Mouse (Mus musculus): ENCODE measurements around the gene Slc35e4.
"Not testable (repeated sequence)": the region's sequence is repeated elsewhere in the genome, so short reads cannot be mapped to it uniquely, and the experiment has no call there.

The Slc35e4 gene

GRCm38 (mm10) chr11:3914109-3914840, at the start of gene Slc35e4:
Gene Slc35e4, minus strand, starts transcription at chr11:3914664.
- DNase-seq: peak; percentile 89

- DNase-seq: peak; percentile 92
Measured at GRCm38 (mm10) chr11:3963610-3964415, 49.3 kb upstream of the Slc35e4 start, which contains the start of gene Pes1. Gene Pes1, plus strand, starts transcription at chr11:3963975.

DNA sequence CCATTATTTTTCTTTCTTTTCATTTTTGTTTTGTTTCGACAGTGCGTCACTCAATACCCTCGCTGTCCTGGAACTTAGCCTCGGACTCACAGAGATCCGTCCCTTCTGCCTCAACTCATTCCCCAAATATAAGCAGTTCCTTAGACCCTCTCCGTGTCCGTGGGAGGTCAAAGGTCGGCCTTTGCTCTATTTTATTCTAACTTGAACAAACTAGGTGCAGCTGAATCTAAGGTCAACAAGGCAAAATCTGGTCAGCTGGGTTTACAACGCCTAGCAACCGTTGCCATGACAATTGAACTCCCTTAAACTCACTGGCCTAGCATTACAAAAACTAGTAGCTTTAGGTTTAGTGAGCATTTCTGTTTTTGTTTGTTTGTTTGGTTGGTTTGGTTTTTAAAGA, 48.7 kb upstream of the Slc35e4 start:
- DNase-seq: no peak

- DNase-seq: no peak
Measured at GRCm38 (mm10) chr11:3961761-3962160, 47.3 kb upstream of the Slc35e4 start.

- DNase-seq: no peak
Measured at GRCm38 (mm10) chr11:3960901-3961300, 46.4 kb upstream of the Slc35e4 start.

GRCm38 (mm10) chr11:3955371-3955770, 40.9 kb upstream of the Slc35e4 start:
- DNase-seq: not testable (repeated sequence)

DNA sequence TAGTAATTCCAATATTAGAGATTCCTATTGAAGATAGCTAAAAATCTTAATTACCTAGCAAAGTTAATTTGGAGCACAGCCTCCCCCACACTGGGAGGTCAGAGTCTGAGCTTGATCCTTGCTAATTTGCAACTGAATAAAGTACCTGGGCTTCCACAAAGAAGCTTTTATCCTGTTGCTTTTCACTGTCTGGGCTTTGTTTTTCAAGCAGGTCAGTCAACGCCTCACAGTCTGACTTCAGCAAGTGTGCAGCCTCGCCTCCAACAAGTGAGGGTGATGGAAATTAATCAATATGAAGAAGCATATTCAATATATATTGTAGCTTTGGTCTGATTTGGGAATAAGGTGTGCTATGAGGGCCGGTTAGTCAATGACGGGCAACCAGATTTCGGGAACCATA, 40.4 kb upstream of the Slc35e4 start:
- DNase-seq: not testable (repeated sequence)

GRCm38 (mm10) chr11:3946386-3946785, 31.9 kb upstream of the Slc35e4 start:
- no peak for DNase-seq

- no peak for DNase-seq
Measured at GRCm38 (mm10) chr11:3941371-3941770, 26.9 kb upstream of the Slc35e4 start.

DNA sequence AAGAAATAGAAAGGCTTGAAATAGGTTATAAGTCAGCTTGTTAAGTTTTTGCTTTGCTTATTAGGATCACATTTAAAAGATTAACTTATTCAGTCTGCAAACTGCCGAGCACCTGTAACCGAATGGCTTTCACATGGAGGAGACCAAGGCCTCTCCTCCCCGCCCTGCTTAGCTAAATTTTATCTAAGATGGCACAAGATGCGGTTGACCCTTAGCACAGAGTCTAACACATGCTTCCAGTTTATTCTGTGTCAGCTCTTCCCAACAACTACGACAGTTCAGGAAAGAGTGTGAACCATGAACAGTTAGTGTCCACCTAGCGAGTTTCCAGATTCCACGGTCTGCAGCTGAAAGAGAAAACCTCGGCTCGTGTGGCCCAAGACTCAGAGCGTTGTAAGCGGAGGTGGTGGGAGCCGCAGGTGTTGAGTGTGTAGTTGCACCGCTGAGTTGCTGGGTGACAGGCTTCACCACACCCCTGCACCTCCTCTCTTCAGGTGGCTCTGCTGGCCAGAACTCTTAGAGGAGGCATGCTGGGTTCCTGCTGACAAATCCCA, 22.9 kb upstream of the Slc35e4 start:
- peak; percentile 73 for DNase-seq

GRCm38 (mm10) chr11:3936318-3936717, 21.9 kb upstream of the Slc35e4 start:
- no peak for DNase-seq

GRCm38 (mm10) chr11:3935135-3935534, 20.7 kb upstream of the Slc35e4 start:
- DNase-seq: peak; percentile 45

DNA sequence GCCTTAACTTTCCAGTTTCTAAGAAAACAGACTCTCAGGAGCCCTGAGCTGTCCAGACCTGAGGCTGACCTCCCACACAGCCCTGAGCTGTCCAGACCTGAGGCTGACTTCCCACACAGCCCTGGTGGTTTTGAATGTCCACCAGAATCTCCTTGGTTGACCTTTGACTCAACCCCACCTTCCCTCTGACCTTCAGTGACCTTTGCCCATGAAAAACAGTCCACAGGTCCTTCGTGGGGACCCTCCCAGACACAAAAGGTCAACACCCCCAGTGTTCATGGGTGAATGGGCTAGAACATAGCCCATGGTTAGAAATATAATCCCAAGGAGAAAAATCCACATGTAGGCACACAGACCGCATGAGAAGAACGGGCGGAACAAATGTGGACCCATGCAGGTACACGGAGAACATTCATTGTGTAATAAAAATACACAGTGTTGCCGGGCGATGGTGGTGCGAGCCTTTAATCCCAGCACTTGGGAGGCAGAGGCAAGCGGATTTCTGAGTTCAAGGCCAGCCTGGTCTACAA, 19.4 kb upstream of the Slc35e4 start:
- peak; percentile 40 for DNase-seq

GRCm38 (mm10) chr11:3931511-3932211, 17.2 kb upstream of the Slc35e4 start, which contains the start of gene Tcn2:
Gene Tcn2, minus strand, starts transcription at chr11:3932159.
- peak; percentile 95 for DNase-seq

GRCm38 (mm10) chr11:3930931-3931330, 16.5 kb upstream of the Slc35e4 start:
- DNase-seq: peak; percentile 24

DNA sequence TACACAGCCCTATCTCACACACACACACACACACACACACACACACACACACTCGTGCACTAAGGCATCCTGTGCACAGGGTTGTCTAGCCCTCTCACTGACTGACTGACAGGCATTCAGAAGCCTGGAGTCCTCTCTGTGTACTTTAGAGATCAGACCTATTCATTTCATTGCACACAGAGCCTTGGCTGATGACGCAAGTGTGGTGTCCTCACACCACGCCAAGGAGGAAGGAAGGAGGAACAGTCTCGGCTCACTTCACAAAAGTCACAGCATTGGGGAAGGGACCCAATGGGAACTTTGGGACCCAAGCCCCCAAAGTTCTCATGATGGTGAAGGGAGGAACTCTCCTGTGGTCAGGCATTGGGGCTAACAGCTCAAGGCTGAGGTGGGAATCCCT, 15.6 kb upstream of the Slc35e4 start:
- DNase-seq: peak; percentile 35

DNA sequence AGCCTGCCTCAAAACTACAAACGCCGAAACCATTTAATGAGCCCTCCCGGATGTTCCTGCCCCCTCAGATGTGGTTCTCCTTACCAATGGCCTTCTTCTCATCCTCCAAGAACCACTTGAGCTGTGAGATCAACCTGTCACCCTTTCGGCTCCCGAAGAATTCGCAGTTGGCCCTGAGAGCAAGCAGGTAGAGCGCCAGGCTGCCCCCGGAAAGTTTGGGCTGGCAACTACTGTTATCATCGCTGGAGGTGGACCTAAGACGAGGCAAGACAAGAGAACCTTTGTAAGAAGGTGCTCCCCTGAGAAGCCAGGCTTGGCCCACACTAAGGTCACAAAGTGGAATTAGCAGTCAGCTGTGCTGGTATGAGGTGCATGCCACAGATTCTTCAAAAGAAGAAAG, 11.5 kb upstream of the Slc35e4 start:
- DNase-seq: no peak

DNA sequence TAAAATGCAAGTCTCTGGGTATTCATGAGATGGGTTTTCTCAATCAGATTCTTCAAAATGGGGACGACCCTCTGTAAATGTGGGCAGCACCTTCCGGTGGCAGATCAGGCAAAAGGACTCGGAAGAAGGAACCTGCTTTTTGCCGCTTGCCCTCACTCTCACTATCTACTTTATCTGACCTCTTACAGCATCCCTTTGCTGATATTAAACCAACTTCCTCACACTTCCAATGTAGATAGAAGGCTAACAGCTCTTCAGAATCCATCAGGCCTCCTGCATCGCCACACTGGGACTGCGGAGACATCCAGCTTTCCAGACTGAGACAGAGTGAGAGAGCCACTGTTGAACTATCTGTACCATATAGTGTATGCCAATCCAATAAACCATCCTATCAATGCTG, 8.3 kb upstream of the Slc35e4 start:
- no peak for DNase-seq

DNA sequence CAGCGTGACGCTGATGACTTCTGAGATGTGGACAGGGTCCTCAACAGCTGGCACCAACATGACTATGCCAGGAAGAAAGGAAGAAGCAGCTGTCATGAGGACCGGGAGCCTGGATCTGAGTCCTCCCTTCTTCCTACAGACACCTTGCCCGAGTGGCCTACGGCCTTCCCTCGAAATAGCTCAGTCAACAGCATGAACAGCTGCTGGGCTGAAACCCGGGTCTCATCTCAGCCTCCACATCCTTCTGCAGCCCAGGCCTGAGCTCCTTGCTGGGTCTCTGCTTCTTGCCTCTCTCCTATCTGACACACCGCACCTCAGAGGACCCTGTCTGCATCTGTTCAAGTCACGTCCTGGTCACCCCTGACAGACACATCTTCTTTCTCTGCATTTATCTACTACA, 7.7 kb upstream of the Slc35e4 start:
- DNase-seq: no peak

- DNase-seq: peak; percentile 64
Measured at GRCm38 (mm10) chr11:3921281-3921850, 6.9 kb upstream of the Slc35e4 start.

GRCm38 (mm10) chr11:3920476-3920875, 6.0 kb upstream of the Slc35e4 start:
- DNase-seq: no peak

GRCm38 (mm10) chr11:3918738-3919137, 4.3 kb upstream of the Slc35e4 start:
- DNase-seq: no peak

All from kidney, adult 18-20 months (tissue).